Mouse (Mus musculus) heart, embryonic 11.5 days (tissue): ENCODE results near the gene Mxra7. TPM values are rescaled to one million over a fixed set of nuclear protein-coding genes. Genes with fewer than 3 reads are reported as not detected.
A peak's percentile ranks its signal among the peaks of the same experiment; 100 is the strongest.

Experiments
- ATAC-seq: fragments of 200-750 bp; cut with Nextera tagmentation; replicated peaks from 2 replicates; pipeline ENCODE4 v1.8.0; 2017; ENCODE audit warnings: moderate library complexity; ENCODE audit not compliant: insufficient number of reproducible peaks, low FRiP score, low TSS enrichment
- H3K27ac ChIP-seq: fragments of 300-500 bp; sonication (generic); 2 replicates; pipeline ENCODE4 v1.5.1; 2014; ENCODE audit warnings: mild to moderate bottlenecking, low read depth, low read length
- H3K27me3 ChIP-seq: fragments of 300-500 bp; sonication (generic); 2 replicates; pipeline ENCODE4 v1.6.1; 2014; ENCODE audit warnings: mild to moderate bottlenecking, low read length, mixed read lengths; ENCODE audit not compliant: control insufficient read depth, insufficient read depth
- H3K36me3 ChIP-seq: fragments of 300-500 bp; sonication (generic); 2 replicates; pipeline ENCODE4 v1.6.1; 2014; ENCODE audit warnings: mild to moderate bottlenecking, low read length, moderate library complexity, mixed read lengths; ENCODE audit not compliant: control insufficient read depth, insufficient read depth
- H3K4me1 ChIP-seq: fragments of 300-500 bp; sonication (generic); 2 replicates; pipeline ENCODE4 v1.6.1; 2014; ENCODE audit warnings: low read length; ENCODE audit not compliant: control insufficient read depth, insufficient read depth
- H3K4me2 ChIP-seq: fragments of 300-500 bp; sonication (generic); 2 replicates; pipeline ENCODE4 v1.6.1; 2014; ENCODE audit warnings: mild to moderate bottlenecking, moderate library complexity
- H3K4me3 ChIP-seq: fragments of 300-500 bp; sonication (generic); 2 replicates; pipeline ENCODE4 v1.5.1; 2014; ENCODE audit warnings: low read depth, low read length
- H3K9ac ChIP-seq: fragments of 300-500 bp; sonication (generic); 2 replicates; pipeline ENCODE4 v1.6.1; 2014; ENCODE audit warnings: mild to moderate bottlenecking, low read depth, low read length, moderate library complexity
- H3K9me3 ChIP-seq: fragments of 300-500 bp; sonication (generic); replicated peaks from 2 replicates; pipeline ENCODE4 v1.6.1; 2016; ENCODE audit warnings: low read length; ENCODE audit not compliant: control insufficient read depth
- WGBS: fragments of 180-500 bp; shearing (Covaris S2); extraction: QIAGEN DNeasy Blood & Tissue Kit; methylation state at CpG from one replicate; pipeline ENCODE4 v1.1.7; 2014; ENCODE audit not compliant: insufficient replicate concordance; 5-methylcytosine and 5-hydroxymethylcytosine counted together
- polyA plus RNA-seq: library from polyadenylated mRNA; unstranded; fragments of >200 nt; fragmentation: Nextera tagmentation; extraction: Ambion mirVana; gene quantifications from 2 replicates; pipeline ENCODE4 v1.2.1, GENCODE M21; 2014

The Mxra7 gene
- polyA plus RNA-seq, 1 experiment from 2014 or later: 15.9 TPM

GRCm38 (mm10) chr11:116857183-116857850 lies 29.5 kb upstream of the Mxra7 start:
- Histone ChIP-seq H3K9me3 (no peaks in the 10 kb centered on the region), H3K36me3 (peaks cover 6% of the 10 kb centered on the region), H3K9ac (no peak overlapping the region), H3K27ac (no peak overlapping the region; the same call in 1 of the 2 replicates), H3K4me3 (no peak overlapping the region), H3K27me3 (no peaks in the 10 kb centered on the region), H3K4me1 (peaks cover 16% of the 10 kb centered on the region), H3K4me2 (no peak overlapping the region)
- WGBS: 22% methylated on average over 12 of the region's 12 CpGs
- ATAC-seq: no peak

GRCm38 (mm10) chr11:116854279-116854678 lies 26.4 kb upstream of the Mxra7 start:
- no peaks in the 10 kb centered on the region for H3K9me3 ChIP-seq
- H3K4me1 ChIP-seq: peaks cover 22% of the 10 kb centered on the region
- peak overlapping the region; percentile 100 for H3K27ac ChIP-seq

GRCm38 (mm10) chr11:116853512-116853928 lies 25.7 kb upstream of the Mxra7 start:
- peak overlapping the region; percentile 98 for H3K9ac ChIP-seq
- H3K4me3 ChIP-seq: peak overlapping the region; percentile 90
- under 1% methylated on average over 36 of the region's 36 CpGs for whole genome bisulfite sequencing
- peak; percentile 90 for ATAC-seq
- H3K4me1 ChIP-seq: peaks cover 22% of the 10 kb centered on the region
- no peaks in the 10 kb centered on the region for H3K27me3 ChIP-seq
- H3K27ac ChIP-seq: peak overlapping the region; percentile 100
- H3K9me3 ChIP-seq: no peaks in the 10 kb centered on the region
- H3K36me3 ChIP-seq: peaks cover 5% of the 10 kb centered on the region
- peak overlapping the region; percentile 78 for H3K4me2 ChIP-seq

More at GRCm38 (mm10) chr11:116854279-116854678, 26.4 kb upstream of the Mxra7 start:
- Histone ChIP-seq H3K27me3 (no peaks in the 10 kb centered on the region), H3K36me3 (peaks cover 7% of the 10 kb centered on the region), H3K9ac (peak overlapping the region; percentile 98), H3K4me2 (peak overlapping the region; percentile 78), H3K4me3 (peak overlapping the region; percentile 90)
- 28% methylated on average over 10 of the region's 10 CpGs for WGBS
- ATAC-seq: no peak

GRCm38 (mm10) chr11:116852891-116853511 lies 25.2 kb upstream of the Mxra7 start, which contains the start of gene Srsf2:
TSS of gene Srsf2 (minus strand) at chr11:116853094.
- ATAC-seq: peak; percentile 88
- WGBS: under 1% methylated on average over 74 of the region's 74 CpGs
- peak within 1 kb of the TSS; percentile 100 for H3K27ac ChIP-seq
- H3K4me1 ChIP-seq: peaks cover 22% of the 10 kb centered on the region
- H3K9me3 ChIP-seq: no peaks in the 10 kb centered on the region
- peak within 1 kb of the TSS; percentile 90 for H3K4me3 ChIP-seq
- peaks cover 5% of the 10 kb centered on the region for H3K36me3 ChIP-seq
- no peaks in the 10 kb centered on the region for H3K27me3 ChIP-seq
- peak within 1 kb of the TSS; percentile 78 for H3K4me2 ChIP-seq
- H3K9ac ChIP-seq: peak within 1 kb of the TSS; percentile 98

GRCm38 (mm10) chr11:116852291-116852890 lies 24.5 kb upstream of the Mxra7 start, which contains the start of gene Mfsd11:
TSS of gene Mfsd11 (plus strand) at chr11:116852440.
- peaks cover 5% of the 10 kb centered on the region for H3K36me3 ChIP-seq

GRCm38 (mm10) chr11:116851576-116852290 lies 23.9 kb upstream of the Mxra7 start:
- peak overlapping the region; percentile 98 for H3K9ac ChIP-seq
- H3K36me3 ChIP-seq: peaks cover 5% of the 10 kb centered on the region
- H3K27ac ChIP-seq: peak overlapping the region; percentile 100
- peak overlapping the region; percentile 90 for H3K4me3 ChIP-seq
- H3K4me1 ChIP-seq: peaks cover 16% of the 10 kb centered on the region
- H3K4me2 ChIP-seq: peak overlapping the region; percentile 78
- ATAC-seq: no peak
- no peaks in the 10 kb centered on the region for H3K9me3 ChIP-seq
- H3K27me3 ChIP-seq: no peaks in the 10 kb centered on the region
- under 1% methylated on average over 29 of the region's 29 CpGs for WGBS

More at GRCm38 (mm10) chr11:116852291-116852890, 24.5 kb upstream of the Mxra7 start, which contains the start of gene Mfsd11:
- H3K4me2 ChIP-seq: peak within 1 kb of the TSS; percentile 78
- H3K4me1 ChIP-seq: peaks cover 19% of the 10 kb centered on the region
- H3K27me3 ChIP-seq: no peaks in the 10 kb centered on the region
- under 1% methylated on average over 67 of the region's 91 CpGs for whole genome bisulfite sequencing
- ATAC-seq: peak; percentile 70
- H3K27ac ChIP-seq: peak within 1 kb of the TSS; percentile 100
- no peaks in the 10 kb centered on the region for H3K9me3 ChIP-seq
- peak within 1 kb of the TSS; percentile 90 for H3K4me3 ChIP-seq
- H3K9ac ChIP-seq: peak within 1 kb of the TSS; percentile 98

GRCm38 (mm10) chr11:116850833-116851477 lies 23.1 kb upstream of the Mxra7 start:
- Histone ChIP-seq H3K27ac (no peak overlapping the region), H3K27me3 (no peaks in the 10 kb centered on the region), H3K9ac (peak overlapping the region; percentile 98), H3K4me1 (peaks cover 15% of the 10 kb centered on the region), H3K36me3 (peaks cover 5% of the 10 kb centered on the region), H3K4me2 (peak overlapping the region; percentile 78), H3K4me3 (peak overlapping the region; percentile 90), H3K9me3 (no peaks in the 10 kb centered on the region)
- WGBS: 43% methylated on average over 6 of the region's 6 CpGs
- ATAC-seq: no peak
